Mouse (Mus musculus) spleen, adult 12 weeks (tissue): ENCODE data around the gene Gnaq.
"Not testable (repeated sequence)": the region's sequence is repeated elsewhere in the genome, so short reads cannot be mapped to it uniquely, and the experiment has no call there.

Experiments used
- DNase-seq: peaks from one replicate; pipeline ENCODE4 v3.0.0; 2022; ENCODE audit warnings: low spot score

The Gnaq gene

DNA sequence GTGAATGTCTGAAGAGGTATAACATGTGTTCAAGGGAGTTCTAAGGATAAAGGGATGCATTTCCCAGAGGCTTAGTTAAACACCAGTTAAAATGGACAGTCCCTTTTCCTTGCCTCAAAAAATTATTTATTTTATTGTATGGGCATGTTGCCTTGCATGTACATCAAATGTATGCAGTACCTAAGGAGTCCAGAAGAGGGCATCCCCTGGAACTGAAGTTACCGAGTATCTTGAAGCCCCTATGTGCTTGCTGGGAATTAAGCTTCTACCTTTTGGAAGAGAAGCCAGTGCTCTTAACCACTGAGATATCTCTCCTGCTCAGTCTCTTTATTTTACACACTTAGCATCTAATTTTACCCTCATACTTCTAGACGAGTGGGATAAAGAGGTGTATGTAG is 127.8 kb downstream of the Gnaq start:
- no peak for DNase-seq

DNA sequence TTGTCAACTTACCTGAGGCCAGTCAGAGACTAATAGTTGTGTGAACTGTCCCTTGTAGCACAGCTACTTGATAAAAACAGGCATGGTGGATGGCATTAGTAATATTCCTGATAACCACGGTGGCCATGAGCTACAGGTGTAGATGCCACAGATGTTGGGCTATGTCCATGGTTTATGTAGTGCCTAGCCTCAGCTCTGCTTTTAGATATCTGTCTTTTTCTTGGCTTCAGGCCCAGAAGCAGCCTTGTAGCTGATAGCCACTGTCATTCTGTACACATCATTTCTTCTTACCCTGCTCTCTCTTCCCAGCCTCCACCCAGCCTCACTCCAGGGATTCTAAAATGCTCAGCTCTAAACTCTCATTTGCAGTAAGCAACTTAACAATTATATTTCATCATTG is 128.3 kb downstream of the Gnaq start:
- DNase-seq: no peak

DNA sequence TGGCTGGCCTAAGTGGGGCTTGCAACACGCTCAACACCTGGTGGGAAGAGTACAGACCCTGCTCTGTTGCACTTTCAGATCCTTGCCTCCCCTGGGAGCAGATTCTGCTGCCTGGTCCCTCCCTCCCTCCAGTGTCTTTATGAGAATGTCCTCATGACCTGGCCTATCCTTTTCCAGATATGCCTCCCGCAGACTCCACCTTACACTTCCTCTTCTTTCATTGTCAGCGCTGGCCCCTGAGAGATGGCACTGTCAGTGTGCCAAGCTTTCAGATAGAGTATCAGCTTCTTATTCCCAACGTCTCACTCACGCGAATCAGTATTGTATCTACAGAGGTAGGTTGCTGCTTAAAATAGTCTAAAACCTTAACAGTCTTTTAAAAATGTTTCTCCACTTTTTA is 129.0 kb downstream of the Gnaq start:
- no peak for DNase-seq

GRCm38 (mm10) chr19:16262340-16262739 is 129.7 kb downstream of the Gnaq start:
- DNase-seq: no peak

DNA sequence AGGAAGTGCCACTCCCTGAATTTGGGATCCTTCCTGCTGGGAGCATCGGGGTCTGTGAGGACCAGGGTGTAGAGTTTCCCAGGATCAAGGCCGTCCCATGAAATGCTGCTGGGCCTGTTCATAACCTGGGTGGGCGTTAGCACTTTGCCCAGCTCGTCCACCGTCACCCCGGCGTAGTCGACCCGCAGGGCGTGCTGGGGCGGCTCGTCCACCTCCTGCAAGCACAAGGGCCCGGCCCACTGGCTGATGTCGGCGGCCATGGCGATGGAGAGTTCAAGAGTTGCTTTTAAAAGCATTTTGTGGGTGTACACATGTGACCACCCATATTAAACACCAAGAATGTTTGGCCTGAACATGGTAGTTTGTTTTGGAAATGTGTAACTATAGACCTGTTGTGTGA is 134.7 kb downstream of the Gnaq start:
- DNase-seq: not testable (repeated sequence)

DNA sequence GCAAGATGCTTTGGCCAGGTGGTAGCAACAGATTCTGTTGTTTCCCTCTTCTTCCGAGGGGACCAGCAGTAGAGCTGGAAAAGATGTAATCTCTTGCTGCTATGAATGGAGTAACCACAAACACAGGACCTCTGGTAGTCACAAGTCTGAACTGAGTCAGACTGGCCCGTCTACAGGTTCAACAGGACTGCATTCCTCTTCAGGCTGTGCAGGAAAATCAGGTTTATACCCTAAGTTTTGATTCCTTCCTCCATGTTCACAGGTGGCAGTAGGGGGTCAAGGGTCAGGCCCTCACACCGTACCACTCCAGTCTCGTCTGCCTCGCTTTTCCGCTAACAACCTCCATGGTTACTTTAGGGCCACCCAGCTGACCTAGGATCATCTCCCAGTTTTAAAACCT is 137.6 kb downstream of the Gnaq start:
- DNase-seq: no peak

DNA sequence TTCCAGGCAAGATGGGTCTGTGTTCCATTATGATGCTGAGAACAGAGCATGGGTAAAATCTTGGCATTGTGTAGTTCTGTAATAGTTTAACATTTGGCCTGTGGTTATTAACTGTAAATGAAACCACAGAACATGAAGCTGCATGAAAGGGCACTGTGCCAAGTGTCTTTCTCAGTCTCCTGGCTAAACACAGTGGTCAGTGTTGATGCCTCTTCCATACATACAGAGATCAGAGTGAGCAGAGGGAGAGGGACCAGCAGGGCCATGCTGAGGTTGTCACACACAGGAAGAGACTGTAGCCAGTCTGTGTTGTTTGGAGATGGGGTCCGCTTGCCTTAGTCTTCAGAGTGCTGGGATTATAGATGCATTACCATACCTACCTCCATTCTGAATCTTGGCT is 138.4 kb downstream of the Gnaq start:
- DNase-seq: no peak

- DNase-seq: no peak
Observed at GRCm38 (mm10) chr19:16273021-16273420, 140.4 kb downstream of the Gnaq start.

DNA sequence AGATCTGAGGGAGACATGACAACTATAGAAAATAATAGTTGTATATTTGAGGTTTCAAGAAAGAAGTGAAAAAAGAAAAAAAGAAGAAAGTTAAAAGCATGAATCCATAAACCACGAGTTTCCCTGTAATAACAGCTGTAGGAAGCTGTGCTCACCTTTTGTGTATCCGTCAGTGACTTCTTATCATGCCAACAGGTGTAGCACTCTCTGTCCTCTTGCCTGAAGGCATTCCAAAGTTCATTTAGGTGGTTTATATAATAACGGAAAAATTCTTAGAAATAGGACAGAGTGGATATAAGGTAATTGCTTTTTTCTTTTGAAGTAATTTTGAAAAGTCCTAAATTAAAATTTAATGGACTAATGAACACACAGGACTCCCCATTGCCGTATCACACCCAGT is 147.6 kb downstream of the Gnaq start:
- no peak for DNase-seq

DNA sequence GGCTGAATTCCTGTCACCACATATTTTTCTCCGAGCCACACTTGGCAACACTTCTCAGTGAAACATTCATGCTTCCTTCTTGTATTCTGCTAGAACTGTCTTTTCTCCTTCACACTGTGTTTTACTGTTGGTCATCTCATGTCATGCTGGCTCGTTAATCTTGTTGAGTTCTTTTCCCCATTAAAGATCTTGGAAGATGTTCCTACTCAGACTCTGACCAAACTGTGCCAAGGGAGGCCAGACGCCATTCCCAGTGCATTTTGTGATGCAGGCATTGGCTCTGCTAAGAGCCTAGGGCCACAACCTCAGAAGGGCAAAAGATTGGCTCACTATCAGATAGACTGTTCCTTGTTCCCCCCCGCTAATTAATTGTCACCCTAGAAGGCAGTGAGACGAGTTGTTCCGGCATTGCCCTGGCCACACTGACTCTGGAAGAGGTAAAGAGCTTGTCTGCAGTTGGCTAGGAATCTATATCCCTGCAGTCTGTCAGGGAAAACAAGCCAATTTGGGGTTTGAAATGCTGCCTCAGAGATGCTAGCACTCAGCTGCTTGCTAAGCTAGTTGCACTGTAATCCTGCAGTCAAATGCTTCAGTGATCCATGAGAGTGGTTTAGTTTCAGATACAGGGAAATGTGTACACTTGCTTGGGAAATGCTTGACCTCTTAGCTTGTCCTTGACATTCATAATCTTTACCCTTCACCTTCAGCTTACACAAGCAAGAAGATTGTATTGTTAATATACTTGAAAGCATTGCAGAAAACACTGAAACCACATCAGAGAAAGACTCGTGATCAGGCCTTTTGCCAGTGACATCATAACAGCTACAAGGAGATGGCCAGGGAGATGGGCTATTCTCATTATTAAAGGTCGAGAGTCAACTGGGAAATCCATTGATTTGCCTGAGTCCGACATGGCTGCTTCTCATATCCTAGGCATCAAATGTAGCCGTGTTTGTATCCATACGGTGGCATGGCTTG is 152.7 kb downstream of the Gnaq start:
- no peak for DNase-seq

DNA sequence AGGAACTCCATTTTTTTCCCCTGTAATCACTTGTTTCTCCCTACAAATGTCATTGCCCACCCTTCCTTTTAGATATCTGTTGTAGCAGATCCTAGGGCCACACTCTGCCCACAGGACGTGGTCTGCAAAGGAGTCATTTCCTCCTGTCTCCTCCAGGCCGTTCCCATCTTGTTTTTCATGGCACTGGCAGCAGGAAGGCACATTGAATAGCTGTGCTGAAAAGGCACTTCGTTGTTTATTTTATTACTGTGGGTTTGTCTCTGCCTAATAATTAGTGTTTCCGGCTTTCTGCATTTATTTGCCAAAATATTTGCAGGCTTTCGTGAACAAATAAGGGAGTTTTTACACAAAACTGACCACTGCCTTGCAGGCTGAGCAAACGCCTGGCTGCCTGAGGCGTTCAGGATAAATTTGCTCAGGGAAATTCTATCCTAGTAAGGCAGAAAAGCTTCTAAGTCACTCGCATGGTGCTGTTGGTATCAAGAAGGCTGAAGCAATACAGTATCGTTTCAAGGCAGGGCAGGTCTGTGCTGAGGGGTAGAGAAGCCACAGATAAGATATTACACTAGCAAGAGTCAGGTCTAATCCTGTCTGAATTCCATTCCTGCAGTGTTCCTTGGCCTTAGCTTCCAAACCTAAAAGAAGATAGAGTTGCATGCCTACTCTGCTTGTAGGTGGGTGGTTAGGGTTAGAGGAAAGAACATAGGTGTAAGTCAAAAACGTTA is 154.0 kb downstream of the Gnaq start:
- DNase-seq: no peak

DNA sequence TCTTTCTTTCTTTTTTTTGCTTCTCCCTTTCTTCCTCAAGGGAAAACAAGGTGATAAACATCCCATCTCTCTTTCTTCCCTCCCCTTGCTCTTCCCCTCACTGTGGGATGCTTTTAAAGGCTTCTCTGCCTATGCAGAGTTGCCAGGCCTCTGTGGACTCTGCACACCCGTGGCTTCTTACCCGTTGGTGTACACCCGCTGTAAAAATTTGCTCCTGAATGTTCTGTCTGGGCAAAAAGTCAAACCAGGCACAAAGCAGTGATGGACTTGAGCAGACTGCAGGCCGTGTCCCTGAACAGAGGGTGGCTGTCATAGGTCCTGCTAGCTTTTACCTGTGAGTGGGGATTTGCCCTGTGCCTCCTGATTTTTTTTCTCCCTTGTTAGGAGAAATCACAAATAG is 154.7 kb downstream of the Gnaq start:
- DNase-seq: no peak

- no peak for DNase-seq
Observed at GRCm38 (mm10) chr19:16287971-16288370, 155.3 kb downstream of the Gnaq start.

DNA sequence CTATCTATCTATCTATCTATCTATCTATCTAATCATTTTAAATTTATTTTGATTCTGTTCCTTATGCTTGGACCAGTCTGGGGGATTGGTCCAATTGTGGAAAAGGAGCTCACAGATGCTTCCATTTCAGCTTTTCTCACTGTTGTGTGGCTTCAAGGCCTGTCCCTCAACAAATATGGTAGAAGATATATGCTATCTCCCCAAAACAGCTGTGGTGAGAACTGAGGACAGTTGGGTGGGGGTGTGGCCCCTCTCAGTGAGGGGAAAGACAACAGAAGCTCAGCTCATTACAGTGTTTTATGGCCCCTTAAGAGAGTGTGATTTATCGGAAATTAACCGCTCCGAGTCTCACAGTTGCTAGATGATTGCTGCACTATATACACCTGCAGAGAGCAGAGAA is 158.5 kb downstream of the Gnaq start:
- no peak for DNase-seq

DNA sequence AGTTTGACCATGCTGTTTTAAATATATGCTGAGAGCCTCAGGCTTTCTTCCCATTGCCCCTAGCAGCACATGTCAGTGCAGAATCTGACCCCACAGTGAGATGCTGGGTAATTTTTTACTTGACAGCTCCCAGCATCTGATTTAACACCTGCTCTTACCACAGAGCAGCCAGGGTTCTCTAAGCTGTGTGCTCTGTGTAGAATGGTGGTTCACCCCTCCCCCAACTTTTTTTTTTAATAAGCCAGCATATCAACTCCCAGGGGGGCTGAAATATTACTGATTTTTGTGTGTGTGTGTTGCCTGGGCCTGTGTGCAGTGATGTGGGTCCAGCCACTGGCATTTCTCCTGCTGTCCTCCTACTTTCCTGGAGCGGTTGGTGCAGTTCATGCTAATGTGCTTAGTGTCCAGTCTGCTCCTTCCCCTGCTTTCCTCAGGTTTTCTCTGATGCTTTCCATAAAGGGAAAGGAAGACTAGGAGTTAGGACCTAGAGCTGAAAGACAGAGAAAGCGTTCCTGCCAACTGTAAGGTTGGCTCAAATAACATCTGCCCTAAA is 159.5 kb downstream of the Gnaq start:
- no peak for DNase-seq

DNA sequence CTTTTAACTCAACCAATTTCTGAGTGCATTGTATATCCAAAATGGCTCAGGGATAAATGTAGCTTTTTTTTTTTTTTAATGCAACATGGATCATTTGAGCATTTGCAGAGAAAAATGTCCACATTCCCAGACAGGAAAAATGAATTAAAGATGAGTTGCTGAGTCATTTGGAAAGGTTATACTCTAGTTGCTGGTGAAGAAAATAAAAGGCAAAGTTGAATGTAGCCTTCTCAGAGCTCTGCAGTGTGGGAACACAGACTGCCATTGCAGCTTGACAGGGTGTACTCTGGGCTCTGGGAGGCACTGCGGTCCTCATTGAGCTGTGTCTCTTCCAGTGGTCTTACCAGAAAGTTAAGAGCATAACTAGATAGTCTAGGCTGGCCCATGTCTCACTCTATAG is 160.3 kb downstream of the Gnaq start:
- no peak for DNase-seq

DNA sequence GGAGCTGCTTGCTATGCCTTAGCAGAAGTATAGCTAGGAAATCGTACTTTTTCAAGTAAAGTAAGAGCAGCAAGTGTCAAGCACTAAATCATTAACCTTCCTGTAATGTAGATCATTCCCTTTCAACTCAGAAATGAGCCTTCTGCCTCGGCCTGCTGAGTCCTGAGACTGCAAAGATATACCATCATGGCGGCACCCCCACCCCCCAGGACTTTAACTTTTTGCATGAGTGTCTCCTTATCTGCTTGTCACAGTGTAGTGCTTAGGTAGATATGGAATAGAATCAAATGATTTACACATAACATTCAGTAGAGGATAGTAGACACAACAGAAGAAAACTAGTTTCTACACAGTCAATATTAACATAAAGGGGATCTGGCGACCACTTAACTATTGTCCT is 167.8 kb downstream of the Gnaq start:
- no peak for DNase-seq

DNA sequence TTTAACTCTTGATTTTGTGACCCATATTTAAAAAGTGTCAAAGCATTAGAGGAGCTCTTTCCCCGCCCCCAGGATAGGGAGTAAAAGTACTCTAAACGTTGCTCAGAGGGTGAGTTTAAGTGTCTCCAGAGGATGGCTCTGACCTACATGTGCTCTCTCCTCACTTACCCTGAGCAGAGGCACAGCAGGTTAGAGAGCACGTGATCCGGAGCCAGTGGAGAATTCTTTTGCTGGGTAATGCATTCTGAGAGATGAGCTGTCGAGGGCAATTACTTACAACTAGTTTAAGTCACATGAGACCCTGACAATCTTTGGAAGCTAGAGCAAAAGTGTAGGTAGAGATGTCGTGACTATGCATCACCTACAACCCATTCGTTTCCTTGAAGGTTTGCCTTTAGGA is 168.7 kb downstream of the Gnaq start:
- no peak for DNase-seq

DNA sequence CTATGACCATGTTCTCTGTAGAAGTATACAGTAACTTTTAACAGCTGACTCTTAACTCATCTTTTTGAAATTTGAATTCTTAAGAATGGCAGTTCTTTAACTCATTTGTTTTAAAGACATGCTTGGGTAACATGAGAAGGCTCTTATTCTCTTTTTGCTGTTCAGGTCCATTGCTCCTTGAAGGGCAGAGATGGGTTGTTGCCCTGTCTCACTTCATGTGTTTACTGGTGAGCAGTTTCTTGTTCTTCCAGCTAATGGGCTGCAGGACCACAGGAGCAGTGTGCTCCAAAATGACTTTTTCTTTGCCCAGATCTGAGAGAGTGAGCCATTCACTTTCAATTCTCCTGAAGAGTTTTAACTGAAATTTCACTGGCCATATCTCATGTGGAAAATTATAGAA is 176.4 kb downstream of the Gnaq start:
- no peak for DNase-seq

DNA sequence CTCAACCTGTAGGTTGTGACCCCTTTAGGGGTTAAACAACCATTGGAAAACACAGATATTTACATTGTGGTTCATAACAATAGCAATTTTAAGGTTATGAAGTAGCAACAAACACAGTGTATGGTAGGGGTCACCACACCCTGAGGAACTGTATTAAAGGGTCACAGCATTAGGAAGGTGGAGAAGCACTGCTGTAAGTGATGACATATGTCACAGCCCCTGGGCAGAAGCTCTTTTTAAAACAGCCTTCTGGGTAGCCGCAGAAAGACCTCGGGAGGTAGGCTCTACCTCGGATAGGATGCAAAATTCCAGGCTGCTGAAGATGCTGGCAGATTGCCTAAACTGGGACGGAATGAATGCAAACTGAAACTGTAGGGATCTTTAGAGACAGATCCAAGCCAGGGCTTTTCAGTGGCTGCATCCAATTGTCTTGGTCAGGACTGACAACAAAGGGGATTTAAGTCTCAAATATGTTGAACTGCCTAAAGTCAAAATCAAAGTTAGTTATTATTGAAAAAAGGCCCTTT is 181.7 kb downstream of the Gnaq start:
- no peak for DNase-seq

- DNase-seq: no peak
Observed at GRCm38 (mm10) chr19:16315525-16315924, 182.9 kb downstream of the Gnaq start.

DNA sequence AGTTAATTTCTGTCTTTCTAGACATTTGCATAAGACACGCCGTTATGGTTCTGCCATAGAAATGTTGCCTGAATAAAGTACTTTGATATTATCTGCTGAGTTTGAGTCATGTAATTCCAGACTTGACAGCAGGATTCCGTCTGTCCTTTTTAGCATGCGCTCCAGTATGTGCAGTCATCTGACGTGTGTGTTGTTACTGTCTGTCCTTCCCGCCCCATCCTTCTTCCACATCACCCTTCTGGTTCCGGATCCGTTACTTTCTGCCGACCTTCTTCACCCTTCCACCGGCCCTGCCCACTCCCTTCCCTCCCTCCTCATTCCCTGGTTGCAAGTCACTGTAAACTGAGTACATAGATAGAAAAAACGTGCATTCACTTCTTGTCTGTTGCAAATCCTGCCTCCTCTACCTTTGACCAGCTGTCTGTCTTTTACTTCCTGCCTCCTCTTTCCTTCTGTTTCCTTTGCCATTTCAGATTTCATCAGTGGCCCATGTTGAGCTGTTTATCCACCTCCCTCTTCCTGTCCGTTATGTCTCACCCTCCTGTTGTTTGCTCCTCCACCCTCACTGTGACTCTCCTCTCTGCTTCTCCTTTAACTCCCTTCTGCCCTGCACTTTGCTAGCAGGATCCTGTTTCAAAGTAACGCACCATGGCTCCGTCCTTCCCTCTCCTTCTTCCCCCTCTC is 185.6 kb downstream of the Gnaq start:
- DNase-seq: no peak
